Mouse (Mus musculus) heart, embryonic 10.5 days (tissue): ENCODE measurements around the gene Ckap5. TPM values are rescaled to one million over a fixed set of nuclear protein-coding genes. Genes with fewer than 3 reads are reported as not detected.
"Not testable (repeated sequence)": the region's sequence is repeated elsewhere in the genome, so short reads cannot be mapped to it uniquely, and the experiment has no call there.

Experiments used
- DNase-seq: peaks from one replicate; pipeline ENCODE4 v3.0.0-alpha.2; 2017; ENCODE audit warnings: low spot score
- H3K27ac ChIP-seq: fragments of 300-500 bp; sonication (generic); 2 replicates; pipeline ENCODE4 v1.5.1; 2016; ENCODE audit warnings: mild to moderate bottlenecking
- H3K27me3 ChIP-seq: fragments of 300-500 bp; sonication (generic); 2 replicates; pipeline ENCODE4 v1.6.1; 2016; ENCODE audit warnings: mild to moderate bottlenecking; ENCODE audit not compliant: poor library complexity, insufficient read depth, severe bottlenecking
- H3K36me3 ChIP-seq: fragments of 300-500 bp; sonication (generic); 2 replicates; pipeline ENCODE4 v1.6.1; 2016; ENCODE audit warnings: mild to moderate bottlenecking, moderate library complexity
- H3K4me1 ChIP-seq: fragments of 300-500 bp; sonication (generic); 2 replicates; pipeline ENCODE4 v1.6.1; 2016; ENCODE audit warnings: mild to moderate bottlenecking
- H3K4me3 ChIP-seq: fragments of 300-500 bp; sonication (generic); 2 replicates; pipeline ENCODE4 v1.5.1; 2016; ENCODE audit warnings: mild to moderate bottlenecking, moderate library complexity
- H3K9me3 ChIP-seq: fragments of 300-500 bp; sonication (generic); 2 replicates; pipeline ENCODE4 v1.6.1; 2016; ENCODE audit warnings: mild to moderate bottlenecking, moderate library complexity
- WGBS: fragments of 180-500 bp; shearing (Covaris S2); methylation state at CpG from one replicate; pipeline ENCODE4 v1.1.7; 2016; 5-methylcytosine and 5-hydroxymethylcytosine counted together
- polyA plus RNA-seq: library from polyadenylated mRNA; unstranded; fragments of >200 nt; fragmentation: Nextera tagmentation; extraction: Ambion mirVana; gene quantifications from 2 replicates; pipeline ENCODE4 v1.2.1, GENCODE M21; 2016

The Ckap5 gene
- polyA plus RNA-seq: 77.2 and 82.6 TPM in 2 replicates

DNA sequence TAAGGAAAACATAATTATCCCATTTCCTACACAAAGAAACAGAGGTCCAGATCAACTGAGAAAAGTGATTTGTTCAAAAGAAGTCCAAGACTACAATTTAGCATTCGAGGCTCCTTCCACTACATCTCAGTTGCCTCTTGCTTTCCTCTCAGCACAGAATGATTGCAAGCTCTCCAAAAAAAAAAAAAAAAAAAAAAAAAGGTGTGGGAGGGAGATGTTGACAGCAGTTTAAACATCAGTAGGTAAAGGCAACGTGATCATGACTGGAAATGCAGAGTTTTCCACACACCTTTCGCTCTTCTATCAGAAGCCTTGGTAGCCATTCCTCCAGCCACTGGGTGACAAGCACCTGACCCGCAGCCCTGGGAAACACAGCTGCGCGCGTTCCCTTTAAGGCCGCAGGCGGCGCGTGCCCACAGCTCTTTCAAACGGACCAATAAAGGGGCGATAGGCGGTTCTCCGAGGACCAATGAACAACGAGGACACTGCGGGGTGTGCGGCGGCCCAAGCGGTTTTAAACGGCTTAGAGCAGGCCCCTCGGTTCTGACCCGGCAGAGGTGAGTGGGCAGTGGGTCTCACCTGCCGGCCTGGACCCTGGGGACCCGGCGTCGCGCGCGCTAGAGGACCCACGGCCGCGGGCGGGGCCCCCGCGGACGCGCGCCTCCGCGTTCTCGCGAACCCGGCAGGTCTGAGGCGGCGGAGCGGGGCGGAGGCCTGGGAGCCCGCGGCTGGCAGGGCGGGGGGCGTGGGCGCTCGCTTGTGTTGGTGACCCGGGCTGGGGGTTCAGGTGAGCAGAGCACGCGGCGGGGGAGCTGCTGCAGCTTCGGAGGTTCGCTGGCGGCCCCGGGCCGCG is at the start of gene Ckap5:
Ckap5 (plus strand) TSS at position 469 of the 853 bp plus-strand sequence.
- under 1% methylated on average over 64 of the region's 64 CpGs for whole genome bisulfite sequencing
- Histone ChIP-seq H3K27me3 (no peaks in the 10 kb centered on the region), H3K27ac (peak within 1 kb of the TSS; percentile 100), H3K4me1 (no peaks in the 10 kb centered on the region; the same call in 1 of the 2 replicates), H3K4me3 (peak within 1 kb of the TSS; percentile 99), H3K36me3 (peaks cover 21% of the 10 kb centered on the region), H3K9me3 (no peaks in the 10 kb centered on the region)
- DNase-seq: peak; percentile 98

DNA sequence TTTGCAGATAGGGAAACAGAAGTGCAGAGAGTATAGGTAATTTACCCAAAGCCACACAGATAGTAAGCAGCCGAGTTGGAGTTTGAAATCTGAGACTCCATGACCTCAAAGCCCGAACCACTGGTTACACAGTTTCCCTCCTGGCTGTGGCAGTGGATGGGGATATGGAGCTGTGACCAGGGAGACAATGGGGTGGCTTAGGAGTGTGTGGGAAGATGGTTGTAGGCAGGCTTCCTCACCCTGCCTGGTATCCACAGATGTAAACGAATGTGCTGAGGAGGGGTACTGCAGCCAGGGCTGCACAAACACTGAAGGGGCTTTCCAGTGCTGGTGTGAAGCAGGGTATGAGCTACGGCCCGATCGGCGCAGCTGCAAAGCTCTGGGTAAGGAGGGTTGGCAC is 49.7 kb upstream of the Ckap5 start:
- Histone ChIP-seq H3K9me3 (no peaks in the 10 kb centered on the region), H3K27me3 (no peaks in the 10 kb centered on the region), H3K36me3 (peaks cover 87% of the 10 kb centered on the region), H3K4me3 (no peak overlapping the region), H3K4me1 (peaks cover 15% of the 10 kb centered on the region), H3K27ac (no peak overlapping the region)
- DNase-seq: no peak
- WGBS: 80% methylated on average over 7 of the region's 7 CpGs

DNA sequence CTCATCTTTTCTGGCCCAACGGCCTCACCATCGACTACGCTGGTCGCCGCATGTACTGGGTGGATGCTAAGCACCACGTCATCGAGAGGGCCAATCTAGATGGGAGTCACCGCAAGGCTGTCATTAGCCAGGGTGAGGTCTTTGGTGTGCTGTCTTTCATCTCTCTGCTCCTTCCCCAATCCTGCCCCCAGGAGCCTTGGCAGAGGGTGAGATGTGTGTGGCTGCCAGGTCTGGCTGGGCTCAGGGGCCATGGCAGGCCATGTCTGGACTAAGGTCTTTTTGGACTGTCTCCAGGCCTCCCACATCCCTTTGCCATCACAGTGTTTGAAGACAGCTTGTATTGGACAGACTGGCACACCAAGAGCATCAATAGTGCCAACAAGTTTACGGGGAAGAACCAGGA is 46.2 kb upstream of the Ckap5 start:
- WGBS: 88% methylated on average over 9 of the region's 9 CpGs
- DNase-seq: no peak
- no peak overlapping the region for H3K4me3 ChIP-seq
- no peak overlapping the region for H3K27ac ChIP-seq
- no peaks in the 10 kb centered on the region for H3K9me3 ChIP-seq
- H3K27me3 ChIP-seq: no peaks in the 10 kb centered on the region
- H3K36me3 ChIP-seq: peaks cover 79% of the 10 kb centered on the region
- peaks cover 9% of the 10 kb centered on the region for H3K4me1 ChIP-seq

DNA sequence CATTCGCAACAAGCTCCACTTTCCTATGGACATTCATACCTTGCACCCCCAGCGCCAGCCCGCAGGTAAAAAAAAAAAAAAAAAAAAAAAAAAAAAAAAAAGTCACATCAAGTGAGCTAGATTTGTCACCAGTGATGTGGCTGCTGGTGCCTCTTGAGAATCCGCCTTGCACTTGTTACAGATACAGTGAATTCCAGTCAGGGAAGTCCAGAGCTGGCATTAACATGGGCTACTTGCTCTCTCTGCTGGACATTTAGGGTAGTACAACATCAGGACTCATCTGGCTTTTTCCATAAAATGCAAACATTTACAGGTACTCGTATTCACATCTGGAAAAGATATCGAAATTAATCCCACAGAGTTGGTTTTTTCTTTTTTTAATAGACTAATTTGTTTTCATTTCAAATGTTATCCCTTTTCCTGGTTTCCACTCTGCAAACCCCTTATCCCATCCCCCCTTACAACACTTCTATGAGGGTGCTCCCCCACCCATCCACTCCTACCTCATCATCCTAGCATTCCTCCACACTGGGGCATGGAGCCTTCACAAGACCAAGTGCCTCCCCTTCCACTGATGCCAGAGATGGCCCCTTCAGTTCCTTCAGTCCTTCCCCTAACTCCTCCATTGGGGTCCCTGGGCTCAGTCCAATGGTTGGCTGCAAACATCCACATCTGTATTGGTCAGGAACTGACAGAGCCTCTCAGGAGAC is 45.6 kb upstream of the Ckap5 start:
- peaks cover 79% of the 10 kb centered on the region for H3K36me3 ChIP-seq

DNA sequence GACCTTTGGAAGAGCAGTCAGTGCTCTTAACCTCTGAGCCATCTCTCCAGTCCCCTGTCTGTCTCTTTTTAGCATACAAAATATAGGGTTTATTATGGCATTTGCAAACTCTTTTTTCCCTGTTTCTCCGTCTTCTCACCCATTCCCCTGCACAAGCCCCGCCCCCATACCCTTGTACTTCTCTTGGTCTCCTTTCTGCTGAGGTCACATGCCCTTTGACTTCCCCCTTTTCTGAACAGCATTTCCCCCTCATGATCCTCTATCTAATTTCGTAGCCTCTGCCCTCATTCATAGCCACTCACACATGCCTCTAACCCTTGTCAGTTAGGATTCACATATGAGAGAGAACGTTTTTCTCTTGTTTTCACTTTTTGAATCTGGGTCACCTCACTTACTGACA is 41.9 kb upstream of the Ckap5 start:
- no peak overlapping the region for H3K27ac ChIP-seq
- H3K27me3 ChIP-seq: no peaks in the 10 kb centered on the region
- DNase-seq: no peak
- 83% methylated on average over 4 of the region's 4 CpGs for WGBS
- H3K4me3 ChIP-seq: no peak overlapping the region
- no peaks in the 10 kb centered on the region for H3K9me3 ChIP-seq
- peaks cover 75% of the 10 kb centered on the region for H3K36me3 ChIP-seq
- no peaks in the 10 kb centered on the region for H3K4me1 ChIP-seq

More for the DNA sequence above, 45.6 kb upstream of the Ckap5 start:
- H3K27me3 ChIP-seq: no peaks in the 10 kb centered on the region
- peaks cover 7% of the 10 kb centered on the region for H3K4me1 ChIP-seq
- no peak overlapping the region for H3K4me3 ChIP-seq
- H3K9me3 ChIP-seq: no peaks in the 10 kb centered on the region
- 58% methylated on average over 6 of the region's 6 CpGs for WGBS
- DNase-seq: no peak
- H3K27ac ChIP-seq: no peak overlapping the region

DNA sequence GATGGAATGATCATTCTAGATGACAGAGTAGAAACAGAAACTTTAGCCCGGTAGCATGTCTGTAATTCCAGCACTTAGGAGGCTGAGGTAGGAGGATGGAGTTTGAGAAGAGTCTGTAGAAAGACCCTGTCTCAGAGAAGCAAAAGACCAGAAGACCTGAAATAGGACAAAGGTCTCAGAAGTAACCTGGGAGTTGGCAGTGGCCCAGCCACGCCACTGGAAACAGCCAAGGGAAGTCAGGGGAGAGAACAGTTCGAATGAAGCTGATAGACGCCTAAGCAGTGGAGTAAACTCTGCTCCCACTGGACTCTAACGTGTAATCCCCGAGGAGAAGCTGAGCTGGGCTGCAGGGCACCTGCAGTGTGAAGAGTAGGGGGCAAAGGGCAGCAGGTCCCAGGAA is 41.3 kb upstream of the Ckap5 start:
- WGBS: 81% methylated on average over 6 of the region's 6 CpGs
- no peak overlapping the region for H3K27ac ChIP-seq
- H3K27me3 ChIP-seq: no peaks in the 10 kb centered on the region
- no peak overlapping the region for H3K4me3 ChIP-seq
- no peaks in the 10 kb centered on the region for H3K9me3 ChIP-seq
- peaks cover 78% of the 10 kb centered on the region for H3K36me3 ChIP-seq
- no peak for DNase-seq
- H3K4me1 ChIP-seq: no peaks in the 10 kb centered on the region

DNA sequence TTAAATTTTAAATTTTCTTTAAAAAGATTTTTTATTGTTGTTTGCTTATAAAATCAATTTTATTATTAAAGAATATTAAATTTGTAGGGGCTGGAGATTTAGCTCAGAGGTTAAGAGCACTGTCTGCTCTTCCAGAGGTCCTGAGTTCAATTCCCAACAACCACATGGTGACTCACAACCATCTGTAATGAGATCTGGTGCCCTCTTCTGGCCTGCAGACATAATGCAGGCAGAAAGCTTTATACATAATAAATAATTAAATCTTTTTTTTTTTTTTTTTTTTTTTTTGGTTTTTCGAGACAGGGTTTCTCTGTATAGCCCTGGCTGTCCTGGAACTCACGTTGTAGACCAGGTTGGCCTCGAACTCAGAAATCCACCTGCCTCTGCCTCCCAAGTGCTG is 39.3 kb upstream of the Ckap5 start:
- H3K27ac ChIP-seq, H3K4me3 ChIP-seq, H3K9me3 ChIP-seq, H3K4me1 ChIP-seq, DNase-seq, H3K27me3 ChIP-seq: not testable (repeated sequence)
- WGBS: 45% methylated on average over 3 of the region's 3 CpGs
- peaks cover 82% of the 10 kb centered on the region for H3K36me3 ChIP-seq

DNA sequence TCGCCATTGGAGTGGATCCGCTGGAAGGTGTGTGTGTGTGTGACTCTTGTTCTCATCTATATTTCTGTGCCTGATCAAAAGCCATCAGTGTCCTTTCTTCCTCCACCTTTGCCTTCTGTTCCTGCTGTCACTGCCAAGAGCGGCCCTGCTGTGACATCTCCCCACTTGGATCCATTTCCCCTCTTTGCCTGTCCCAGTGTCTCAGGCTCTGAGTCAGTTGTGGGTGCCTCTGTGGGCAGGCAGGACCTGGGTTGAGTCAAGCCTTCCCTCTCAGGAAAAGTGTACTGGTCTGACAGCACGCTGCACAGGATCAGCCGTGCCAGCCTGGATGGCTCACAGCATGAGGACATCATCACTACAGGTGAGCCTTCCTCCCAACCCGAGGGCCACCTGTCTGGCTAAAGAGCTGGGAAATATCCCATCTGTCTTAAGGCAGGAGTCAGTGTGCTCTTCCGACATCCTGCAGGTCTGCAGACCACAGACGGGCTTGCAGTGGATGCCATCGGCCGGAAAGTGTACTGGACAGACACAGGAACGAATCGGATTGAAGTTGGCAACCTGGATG is 34.4 kb upstream of the Ckap5 start:
- 87% methylated on average over 12 of the region's 12 CpGs for WGBS
- DNase-seq: no peak
- Histone ChIP-seq H3K27me3 (no peaks in the 10 kb centered on the region), H3K36me3 (peaks cover 88% of the 10 kb centered on the region), H3K27ac (no peak overlapping the region), H3K9me3 (no peaks in the 10 kb centered on the region), H3K4me1 (no peaks in the 10 kb centered on the region), H3K4me3 (no peak overlapping the region)

DNA sequence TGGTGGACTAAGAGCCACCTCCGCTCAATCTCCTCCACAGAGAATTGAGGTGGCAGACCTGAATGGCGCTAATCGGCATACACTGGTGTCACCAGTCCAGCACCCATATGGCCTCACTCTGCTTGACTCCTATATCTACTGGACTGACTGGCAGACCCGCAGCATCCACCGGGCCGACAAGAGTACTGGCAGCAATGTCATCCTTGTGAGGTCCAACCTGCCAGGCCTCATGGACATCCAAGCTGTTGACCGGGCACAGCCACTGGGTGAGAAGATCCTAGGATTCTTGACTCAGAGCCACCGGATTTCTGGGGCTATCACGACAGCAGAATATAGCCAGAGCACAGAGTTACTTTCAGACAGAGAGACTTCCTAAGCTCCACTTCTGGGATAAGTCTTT is 32.6 kb upstream of the Ckap5 start:
- Histone ChIP-seq H3K27me3 (no peaks in the 10 kb centered on the region), H3K36me3 (peaks cover 92% of the 10 kb centered on the region), H3K4me1 (no peaks in the 10 kb centered on the region), H3K4me3 (no peak overlapping the region), H3K9me3 (no peaks in the 10 kb centered on the region), H3K27ac (no peak overlapping the region)
- DNase-seq: no peak
- 93% methylated on average over 9 of the region's 9 CpGs for WGBS

DNA sequence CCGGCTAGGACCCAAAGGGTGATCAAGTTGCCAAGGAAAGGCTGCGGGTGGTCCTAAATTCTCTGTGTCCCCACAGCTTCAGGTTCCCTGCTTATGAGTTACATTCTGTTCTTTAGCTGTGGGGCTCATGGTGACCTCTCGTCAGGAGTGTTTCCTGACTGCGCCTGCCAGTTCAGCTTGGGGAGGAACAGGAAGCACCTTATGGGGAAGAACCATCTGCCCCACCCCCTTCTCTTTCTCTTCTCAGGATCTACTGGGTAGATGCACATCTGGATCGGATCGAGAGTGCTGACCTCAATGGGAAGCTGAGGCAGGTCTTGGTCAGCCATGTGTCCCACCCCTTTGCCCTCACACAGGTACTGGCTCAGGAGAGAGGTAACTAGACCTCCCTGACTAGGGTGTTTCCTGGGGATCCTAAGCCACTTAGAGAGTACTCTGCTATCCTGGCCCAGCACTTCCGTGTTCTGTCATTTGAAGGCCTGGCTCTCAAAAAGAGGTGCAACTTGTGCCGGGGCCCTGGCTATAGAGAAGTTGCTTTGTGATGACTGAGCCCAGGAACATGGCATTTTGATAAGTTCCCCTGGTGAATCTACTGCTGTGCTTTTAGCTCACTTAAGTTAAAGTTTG is 28.4 kb upstream of the Ckap5 start:
- no peaks in the 10 kb centered on the region for H3K9me3 ChIP-seq
- WGBS: 79% methylated on average over 8 of the region's 8 CpGs
- H3K36me3 ChIP-seq: peaks cover 82% of the 10 kb centered on the region
- H3K4me1 ChIP-seq: no peaks in the 10 kb centered on the region
- DNase-seq: no peak
- no peaks in the 10 kb centered on the region for H3K27me3 ChIP-seq
- H3K4me3 ChIP-seq: no peak overlapping the region
- no peak overlapping the region for H3K27ac ChIP-seq

DNA sequence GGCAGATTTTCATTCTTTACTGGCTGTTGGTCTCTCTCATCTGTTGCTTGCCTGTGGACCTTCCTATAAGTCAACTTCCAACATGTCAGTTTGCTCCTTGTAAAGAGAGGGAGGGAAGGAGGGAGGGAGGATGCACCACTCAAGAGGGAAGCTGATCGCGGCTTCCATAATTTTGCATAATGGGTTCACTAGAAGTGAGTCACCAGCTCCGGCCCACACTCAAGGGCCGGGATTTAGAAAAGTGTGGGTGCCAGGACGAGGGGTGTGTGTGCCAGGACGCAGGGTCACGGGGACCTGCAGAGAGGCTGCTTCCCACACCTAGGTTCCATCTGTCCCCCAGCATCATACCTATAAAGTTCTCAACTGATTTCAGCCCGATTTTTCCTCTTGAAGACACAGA is 18.5 kb upstream of the Ckap5 start:
- 89% methylated on average over 8 of the region's 8 CpGs for WGBS
- H3K27me3 ChIP-seq: no peaks in the 10 kb centered on the region
- no peaks in the 10 kb centered on the region for H3K9me3 ChIP-seq
- H3K4me3 ChIP-seq: no peak overlapping the region
- no peaks in the 10 kb centered on the region for H3K4me1 ChIP-seq
- peaks cover 71% of the 10 kb centered on the region for H3K36me3 ChIP-seq
- no peak for DNase-seq
- H3K27ac ChIP-seq: no peak overlapping the region

DNA sequence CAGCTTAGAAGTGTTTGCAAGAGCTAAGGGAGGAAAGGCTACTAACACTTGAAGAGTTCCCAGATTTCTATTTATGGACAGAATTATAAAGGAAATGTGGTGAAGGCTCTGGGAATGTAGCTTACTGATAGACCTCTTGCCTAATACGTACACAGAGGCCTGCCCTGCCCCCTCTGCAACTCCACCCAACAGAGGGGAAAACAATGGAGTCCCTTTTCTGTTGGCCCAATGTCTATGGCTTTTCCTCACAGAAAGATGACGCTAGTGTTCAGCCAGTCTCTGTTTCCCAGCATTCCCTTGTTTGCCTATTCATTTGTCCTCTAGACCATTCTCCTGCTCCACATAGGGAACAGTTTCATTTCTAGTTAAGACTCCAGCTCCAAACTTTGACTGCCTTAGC is 9.4 kb upstream of the Ckap5 start:
- 13% methylated on average over 2 of the region's 2 CpGs for WGBS
- H3K4me3 ChIP-seq: no peak overlapping the region
- peaks cover 8% of the 10 kb centered on the region; the same call in 1 of the 2 replicates for H3K4me1 ChIP-seq
- no peaks in the 10 kb centered on the region for H3K27me3 ChIP-seq
- no peak overlapping the region for H3K27ac ChIP-seq
- H3K9me3 ChIP-seq: no peaks in the 10 kb centered on the region
- no peak for DNase-seq
- peaks cover 3% of the 10 kb centered on the region for H3K36me3 ChIP-seq

DNA sequence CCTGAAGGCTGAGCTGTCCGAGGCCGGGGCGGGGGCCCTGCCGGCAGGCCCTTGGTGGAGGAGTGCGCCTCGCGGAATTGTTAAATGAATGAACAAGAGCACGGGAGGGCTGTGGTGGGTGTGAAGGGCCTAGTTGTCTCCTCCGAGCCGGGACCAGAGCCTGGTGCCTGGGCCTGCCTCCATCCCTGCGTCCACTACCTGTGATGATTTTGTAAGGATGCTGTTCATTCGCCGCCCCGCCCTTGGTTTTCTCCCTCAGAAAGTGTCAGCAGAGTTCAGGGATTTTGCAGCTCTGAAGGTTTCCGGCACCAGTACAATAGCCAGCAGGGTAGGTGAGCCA is 555 bp downstream of the Ckap5 start:
- 0% methylated on average over 15 of the region's 15 CpGs for WGBS

More for the DNA sequence above, 555 bp downstream of the Ckap5 start:
- Histone ChIP-seq H3K36me3 (peaks cover 21% of the 10 kb centered on the region), H3K27me3 (no peaks in the 10 kb centered on the region), H3K4me3 (peak overlapping the region; percentile 99), H3K9me3 (no peaks in the 10 kb centered on the region), H3K27ac (peak overlapping the region; percentile 100), H3K4me1 (peaks cover 3% of the 10 kb centered on the region)
- DNase-seq: no peak
